Mouse (Mus musculus) cerebellum, adult 9-10 months (tissue): Measurements from ENCODE around the gene Hist1h4n.

Source experiments
- DNase-seq: peaks from one replicate; pipeline ENCODE4 v3.0.0; 2022

The Hist1h4n gene

GRCm38 (mm10) chr13:21790601-21791283 is 41.3 kb downstream of the Hist1h4n start:
- no peak for DNase-seq

- DNase-seq: no peak
Measured at GRCm38 (mm10) chr13:21789925-21790324, 42.1 kb downstream of the Hist1h4n start.

GRCm38 (mm10) chr13:21787760-21788593 is 44.0 kb downstream of the Hist1h4n start:
- DNase-seq: peak; percentile 46

GRCm38 (mm10) chr13:21786899-21787629 is 44.9 kb downstream of the Hist1h4n start, which contains the start of the genes Hist1h2an and Hist1h2bp:
Gene Hist1h2an (minus strand): TSS chr13:21787218.
Gene Hist1h2bp (plus strand): TSS chr13:21787461.
- DNase-seq: peak; percentile 98

GRCm38 (mm10) chr13:21786189-21786898 is 45.7 kb downstream of the Hist1h4n start:
- peak; percentile 34 for DNase-seq

- DNase-seq: no peak
Measured at GRCm38 (mm10) chr13:21784311-21784710, 47.7 kb downstream of the Hist1h4n start.

- peak; percentile 62 for DNase-seq
Measured at GRCm38 (mm10) chr13:21783734-21784161, 48.2 kb downstream of the Hist1h4n start.

GRCm38 (mm10) chr13:21783255-21783617 is 48.8 kb downstream of the Hist1h4n start, which contains the start of gene Hist1h3i:
Gene Hist1h3i (minus strand): TSS chr13:21783370.
- DNase-seq: peak; percentile 92

- DNase-seq: peak; percentile 48
Measured at GRCm38 (mm10) chr13:21782361-21783254, 49.4 kb downstream of the Hist1h4n start.
